Mouse (Mus musculus) gastrocnemius, adult 18-20 months (tissue): ENCODE data around the gene Cep170b. TPM values are rescaled to one million over a fixed set of nuclear protein-coding genes. Genes with fewer than 3 reads are reported as not detected.

Experiments used
- DNase-seq: peaks from one replicate; pipeline ENCODE4 v3.0.0; 2021; ENCODE audit warnings: low spot score
- total RNA-seq, 2 experiments: library from RNA; stranded (reverse); gene quantifications; 2 replicates each; pipeline ENCODE4 v1.2.3; 2021

Gene Cep170b
- total RNA-seq, 2 experiments from 2014 or later, result 9.0 to 12.8 TPM

DNA sequence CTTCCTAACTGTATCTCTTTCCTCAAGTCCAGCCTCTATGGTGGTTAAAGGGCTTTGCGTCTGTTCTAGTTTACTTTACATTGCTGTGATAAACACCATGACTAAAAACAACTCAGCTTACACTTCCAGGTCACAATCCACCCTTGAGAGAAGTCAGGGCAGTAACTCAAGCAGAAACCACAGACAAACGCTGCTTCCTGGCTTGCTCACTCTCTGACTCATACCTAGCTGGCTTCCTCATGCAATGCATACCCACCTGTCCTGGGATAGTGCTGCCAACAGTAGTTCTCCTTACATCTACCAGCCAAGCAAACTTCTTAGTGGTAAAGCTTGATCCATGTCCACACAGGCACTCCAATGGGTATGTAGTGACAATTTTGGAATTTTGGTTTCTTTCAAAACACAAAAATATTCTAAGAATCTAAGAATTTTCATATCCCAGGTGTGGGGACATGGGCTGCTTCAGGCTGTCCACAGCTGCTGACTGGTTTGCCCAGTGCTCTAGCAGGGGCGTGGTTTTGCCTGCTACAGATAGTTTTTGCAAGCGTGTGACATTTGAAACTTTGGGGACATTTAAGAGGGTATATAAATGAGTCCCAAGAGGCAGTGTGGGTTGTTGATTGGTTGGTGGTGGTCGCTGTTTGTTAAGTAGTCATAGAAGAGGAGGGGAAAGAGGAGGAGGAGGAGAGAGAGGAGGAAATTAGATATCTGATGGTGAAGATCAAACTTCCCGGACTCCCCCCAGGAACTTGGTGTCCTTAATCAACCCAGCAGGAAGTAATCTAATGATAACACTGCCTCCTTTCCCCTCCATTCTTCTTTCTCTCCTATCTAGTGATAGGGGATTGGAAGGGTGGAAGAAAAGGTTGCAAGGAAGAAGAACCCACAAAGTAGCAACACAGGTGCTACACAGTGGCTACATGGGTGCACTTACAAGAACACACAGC, 17.6 kb upstream of the Cep170b start:
- no peak for DNase-seq

GRCm38 (mm10) chr12:112706704-112707572, 13.3 kb upstream of the Cep170b start:
- DNase-seq, result peak; percentile 91

DNA sequence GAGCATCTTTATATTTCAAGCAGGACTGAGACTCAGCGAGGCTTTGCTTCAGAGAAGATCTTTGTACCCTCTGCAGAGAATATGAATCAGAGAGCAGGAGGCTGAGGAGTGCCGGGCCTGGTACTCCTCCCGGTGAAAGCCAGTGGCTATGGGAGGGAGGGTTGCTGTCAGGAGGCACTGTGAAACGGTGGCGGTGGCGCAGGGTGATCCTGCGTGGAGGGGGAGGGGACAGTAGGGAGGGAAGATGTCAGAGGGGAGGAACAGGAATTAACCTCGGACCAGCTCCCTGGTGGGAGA, 12.7 kb upstream of the Cep170b start:
- no peak for DNase-seq

- DNase-seq, result peak; percentile 32
Measured at GRCm38 (mm10) chr12:112713984-112714383, 6.3 kb upstream of the Cep170b start.

- peak; percentile 34 for DNase-seq
Measured at GRCm38 (mm10) chr12:112717140-112717539, 3.1 kb upstream of the Cep170b start.

DNA sequence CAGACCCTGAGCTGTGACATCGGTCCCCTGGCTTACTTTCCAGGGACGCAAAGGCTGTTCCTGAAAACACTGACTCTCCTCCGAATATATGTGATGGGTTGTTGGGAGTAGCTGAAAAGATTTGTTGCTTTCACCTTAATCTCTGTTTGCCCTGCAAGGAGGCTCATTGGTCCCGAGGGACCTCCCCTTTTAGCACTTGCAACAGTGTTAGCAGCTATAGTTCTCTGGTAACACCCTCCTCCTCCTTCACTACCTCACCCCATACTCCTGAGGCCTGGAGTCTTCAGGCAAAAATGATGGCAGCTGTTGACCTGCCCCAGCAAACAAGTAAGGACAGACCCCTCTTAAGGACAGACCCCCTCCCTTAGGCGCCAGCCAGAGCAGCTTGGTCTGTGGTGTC, 1.3 kb upstream of the Cep170b start:
- DNase-seq, result no peak

DNA sequence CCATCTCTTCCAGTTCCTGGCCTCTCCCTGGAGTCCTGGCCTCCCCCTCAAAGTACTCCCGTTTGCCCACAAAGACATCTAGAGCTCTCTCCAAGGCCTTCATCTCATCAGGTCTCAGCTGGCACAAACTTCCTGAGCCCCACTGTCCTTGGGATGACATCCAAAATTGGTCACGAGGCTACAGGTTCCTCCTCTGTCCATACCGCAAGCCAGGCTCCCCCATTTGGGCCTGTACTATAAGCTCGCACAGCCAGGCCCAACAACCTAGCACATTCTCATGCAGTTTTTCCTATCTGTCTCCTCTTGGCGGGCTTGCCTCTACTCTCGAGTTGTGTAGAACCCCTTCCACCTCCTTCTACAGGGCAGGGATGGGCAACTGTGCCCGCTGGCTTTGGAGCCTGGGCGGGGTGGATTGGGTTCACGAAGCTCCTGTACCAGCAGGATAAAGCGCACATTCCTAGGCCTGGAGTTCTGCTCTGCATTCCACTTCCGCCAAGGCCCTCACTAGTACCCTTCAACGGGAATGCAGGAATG, 702 bp downstream of the Cep170b start:
- DNase-seq, result no peak

GRCm38 (mm10) chr12:112721424-112722239, 1.4 kb downstream of the Cep170b start:
- no peak for DNase-seq

DNA sequence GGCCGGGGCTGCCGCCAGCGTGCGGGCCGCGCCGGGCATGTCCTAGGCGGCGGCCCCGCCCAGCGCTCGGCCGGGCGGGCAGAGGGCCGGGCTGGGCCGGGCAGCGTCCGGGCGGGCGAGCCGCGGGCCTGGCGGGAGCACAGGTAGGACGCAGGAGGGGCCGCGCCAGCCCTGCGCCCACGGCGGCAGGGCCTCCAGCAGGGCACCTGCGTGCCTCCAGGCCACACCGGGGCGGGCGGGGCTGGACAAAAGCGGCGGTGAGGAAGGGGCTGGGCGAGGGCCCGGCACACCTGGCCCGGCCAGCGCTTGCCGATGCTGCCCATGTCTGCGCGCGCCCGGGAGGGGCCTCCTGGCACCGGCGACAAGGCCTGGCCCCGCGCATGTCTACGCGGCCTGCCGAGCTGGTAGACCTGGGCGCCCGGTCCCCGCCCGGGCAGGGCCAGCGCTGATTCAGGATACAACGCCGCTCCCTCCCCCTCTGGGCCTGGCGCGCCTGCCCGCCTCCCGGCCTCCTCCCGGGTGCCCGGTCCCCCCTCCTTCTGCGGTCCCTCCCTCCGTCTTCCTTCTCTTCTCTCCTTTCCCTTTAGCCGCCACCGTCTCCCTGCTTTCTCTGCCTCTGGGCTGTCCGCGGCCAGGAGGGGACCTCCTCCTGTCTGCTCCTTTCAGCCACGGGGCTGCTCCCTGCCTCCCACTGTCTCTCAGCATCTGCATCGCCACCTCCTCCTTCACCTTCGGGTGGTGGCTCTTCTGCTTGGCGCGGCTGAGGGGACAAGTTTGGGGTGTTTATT, 2.2 kb downstream of the Cep170b start:
- DNase-seq, result peak; percentile 48

- no peak for DNase-seq
Measured at GRCm38 (mm10) chr12:112723028-112723330, 2.7 kb downstream of the Cep170b start.

- DNase-seq, result no peak
Measured at GRCm38 (mm10) chr12:112723445-112723844, 3.2 kb downstream of the Cep170b start.

DNA sequence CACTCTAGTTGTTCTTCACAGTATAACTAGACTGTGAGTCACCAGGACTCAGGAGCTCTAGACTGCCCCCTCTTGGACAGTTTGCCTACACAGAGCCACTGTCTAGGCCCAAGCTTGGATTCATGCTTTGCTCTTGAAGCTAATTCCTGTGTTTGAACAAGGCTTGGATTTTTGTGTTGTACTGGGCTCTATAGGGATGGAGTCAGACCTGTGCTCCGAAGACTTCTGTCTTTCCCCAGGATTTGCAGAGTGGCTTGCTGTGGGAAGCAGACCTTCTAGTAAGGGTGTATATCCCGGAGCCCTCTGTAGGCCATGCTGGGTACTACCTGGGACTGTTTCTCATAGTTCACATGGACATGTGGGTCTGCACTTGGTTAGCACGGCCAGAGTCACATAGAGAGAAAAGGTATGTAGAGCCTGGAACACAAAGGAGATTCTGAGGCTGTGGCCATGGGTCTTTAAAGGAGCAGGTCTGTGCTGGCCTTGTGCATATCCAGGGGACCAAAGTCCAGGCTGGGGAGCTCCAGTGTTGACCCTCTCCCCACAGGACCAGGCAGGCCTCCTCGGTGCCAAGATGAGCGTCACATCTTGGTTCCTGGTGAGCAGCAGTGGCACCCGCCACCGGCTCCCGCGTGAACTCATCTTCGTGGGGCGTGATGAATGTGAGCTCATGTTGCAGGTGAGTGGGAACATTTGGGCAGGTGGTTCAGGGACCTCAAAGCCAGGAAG, 4.0 kb downstream of the Cep170b start:
- DNase-seq, result peak; percentile 48

GRCm38 (mm10) chr12:112727801-112728200, 7.5 kb downstream of the Cep170b start:
- DNase-seq, result no peak

GRCm38 (mm10) chr12:112730808-112731207, 10.6 kb downstream of the Cep170b start:
- DNase-seq, result no peak

DNA sequence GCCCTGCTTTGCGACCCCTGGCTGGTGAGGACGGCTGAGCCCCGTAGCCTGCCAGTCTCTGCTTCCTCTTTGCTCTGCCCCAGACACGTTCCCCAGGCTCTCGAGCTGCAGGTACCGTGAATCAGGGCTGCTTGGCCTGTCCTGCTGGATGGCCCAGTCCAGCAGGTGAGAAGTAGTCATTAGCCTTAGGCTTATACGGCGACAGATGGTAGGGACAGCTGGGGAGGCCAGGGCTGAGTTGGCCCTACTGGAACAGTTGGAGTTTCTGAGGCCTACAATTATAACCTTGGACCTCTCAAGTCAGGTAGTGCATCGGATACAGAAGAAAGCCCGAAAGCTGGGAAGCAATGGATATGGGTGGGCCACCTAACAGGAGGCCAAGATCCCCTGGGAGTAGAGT, 12.3 kb downstream of the Cep170b start:
- DNase-seq, result no peak

- no peak for DNase-seq
Measured at GRCm38 (mm10) chr12:112734108-112734820, 14.0 kb downstream of the Cep170b start.

DNA sequence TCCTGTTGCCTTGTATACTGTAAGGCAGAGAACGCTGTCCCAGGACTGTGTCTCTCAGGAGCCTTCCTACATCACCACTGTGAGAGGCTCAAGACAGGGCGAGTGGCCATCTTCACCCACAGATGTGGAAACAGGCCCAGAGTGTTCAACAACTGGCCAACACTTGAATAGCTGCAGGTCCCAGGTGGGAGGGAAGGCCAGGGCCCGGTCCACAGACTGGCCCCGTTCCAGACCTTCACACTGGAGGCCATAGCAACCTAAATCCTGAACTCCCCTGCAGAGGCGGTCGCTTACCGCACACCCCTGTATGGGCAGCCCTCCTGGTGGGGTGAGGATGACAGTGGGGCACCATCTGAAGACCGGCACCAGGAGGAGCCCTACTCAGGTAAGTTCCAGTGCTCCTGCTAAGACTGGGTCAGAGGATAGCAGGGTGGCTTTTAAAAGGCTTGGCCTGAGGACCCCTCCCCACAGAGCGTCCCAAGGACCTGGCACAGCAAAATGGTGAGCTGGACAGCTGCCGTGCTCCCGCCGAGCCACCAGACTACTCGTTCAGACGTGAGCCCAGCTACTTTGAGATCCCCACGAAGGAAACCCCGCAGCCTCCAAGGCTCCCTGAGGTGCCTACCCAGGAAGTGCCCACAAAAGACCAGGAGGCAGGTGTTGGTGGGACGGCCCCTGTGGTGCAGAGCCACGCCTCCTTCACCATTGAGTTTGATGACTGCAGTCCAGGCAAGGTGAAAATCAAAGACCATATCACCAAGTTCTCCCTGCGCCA, 14.8 kb downstream of the Cep170b start:
- DNase-seq, result no peak

DNA sequence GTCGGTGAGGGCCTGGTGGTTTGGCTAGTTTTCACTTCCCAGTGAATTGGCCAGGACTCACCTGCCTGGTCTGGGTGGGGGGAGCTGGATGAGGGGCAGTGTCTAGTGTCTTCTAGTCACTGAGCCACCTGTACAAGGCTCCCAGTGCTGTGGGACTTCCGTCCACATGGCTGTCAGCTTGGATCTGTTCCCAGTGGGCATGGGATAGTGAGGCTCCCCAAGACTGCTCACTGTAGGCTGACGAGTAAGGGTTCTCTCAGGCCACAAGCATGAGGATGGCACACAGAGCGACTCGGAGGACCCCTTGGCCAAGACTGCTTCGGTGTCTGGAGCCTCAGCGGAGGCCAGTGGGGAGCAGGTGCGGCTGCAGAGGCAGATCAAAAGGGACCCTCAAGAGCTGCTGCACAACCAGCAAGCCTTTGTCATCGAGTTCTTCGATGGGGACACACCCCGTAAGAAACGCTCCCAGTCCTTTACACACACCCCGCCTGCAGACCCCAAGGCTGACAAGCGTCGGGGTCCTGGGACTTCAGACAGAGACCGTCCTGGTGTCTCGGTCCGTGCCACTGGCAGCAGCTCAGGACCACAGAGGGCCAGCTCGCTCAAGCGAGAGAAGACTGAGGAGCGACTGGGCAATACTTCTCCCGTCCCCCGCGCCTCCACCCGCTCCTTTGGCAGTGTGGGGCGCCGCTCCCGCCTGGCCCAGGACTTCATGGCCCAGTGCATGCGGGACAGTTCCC, 15.8 kb downstream of the Cep170b start:
- DNase-seq, result no peak
